Comparison of ENCODE assay signal across 18 mouse cellular contexts in the genomic region with DNA sequence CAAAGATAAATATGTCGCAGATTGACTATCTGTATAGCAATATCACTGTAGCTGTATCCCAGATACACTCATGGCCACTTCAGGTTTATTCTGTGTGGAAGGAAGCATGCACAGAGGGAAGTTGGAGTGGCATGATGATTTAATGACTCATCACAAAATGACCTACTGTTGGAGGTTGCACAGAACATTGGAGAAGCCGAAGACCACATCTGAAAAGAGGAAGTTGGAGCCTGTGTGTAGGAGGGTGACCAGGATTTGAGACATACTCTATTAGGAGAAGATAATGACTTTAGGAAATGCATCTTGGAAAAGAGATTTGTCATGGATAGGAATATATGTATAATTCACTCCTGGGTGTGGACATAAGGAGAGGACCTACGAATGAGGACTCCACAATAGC. TPM values are rescaled to one million over a fixed set of nuclear protein-coding genes. Genes with fewer than 3 reads are reported as not detected.
DNase-seq lines count a peak whose midpoint lies in the region; ATAC-seq lines count a peak whose summit lies in the region.
"Had no signal": no experiment of that assay in that cellular context is flagged by ENCODE, and none has a peak within 500 bp of the region (broad histone marks: within the 10 kb centered on the region; RNA-seq: fewer than 3 reads in every experiment).

No protein-coding gene starts in this region.

- DNase-seq in 3T3-L1 (ENCODE audit: low read depth, low spot score) (peak; percentile 3), A20 (ENCODE audit: low read depth, low spot score) (peak; percentile 62), MEL-GATA-1-ER (ENCODE audit: extremely low read depth, low read depth) (peak; percentile 91)
- DNase-seq in left cerebral cortex, adult 8-10 months (ENCODE audit: low spot score in 2 of 2) = no peak
- DNase-seq in right cerebral cortex, postnatal 36 days (ENCODE audit: low spot score in 2 of 2) = no peak
- no peak for DNase-seq in embryo, embryonic 10 days (ENCODE audit: low spot score)
- DNase-seq: adrenal gland, postnatal 10 days; cerebellum, adult 11-12 months; cerebellum, postnatal 10 days; gastrocnemius, adult 2 months; gastrocnemius, postnatal 25 days; heart, postnatal 10 days; heart, postnatal 4 days; kidney, adult 18-20 months had no signal

- peak; percentile 95 to 97 for ATAC-seq in hematopoietic stem cell, adult 5-6 weeks (replicated peaks in 1 of 2; ENCODE audit: insufficient read depth in 1 of 2, low FRiP score in 2 of 2, low TSS enrichment in 1 of 2, low read depth in 1 of 2, poor library complexity in 2 of 2, severe bottlenecking in 2 of 2)
- ATAC-seq in frontal cortex, adult (ENCODE audit: low TSS enrichment) = no peak
- ATAC-seq: forebrain, embryonic 16.5 days; intestine, embryonic 15.5 days had no signal

RNA-seq across cellular contexts. Expression of a gene that starts 45.5 kb away (rescaled TPM):
- total RNA-seq in hematopoietic stem cell, adult 5-6 weeks (2017) = not detected in 2 replicates
- total RNA-seq in left cerebral cortex, adult 8-10 months (2022) = 1 to 10 TPM; 1.5 to 2.9 (median 2.6) TPM

RNA-seq across cellular contexts. Expression of a gene that starts 57.4 kb away (rescaled TPM):
- total RNA-seq in hematopoietic stem cell, adult 5-6 weeks (2017) = 94.9 and 176 TPM in 2 replicates
- total RNA-seq in left cerebral cortex, adult 8-10 months (2022) = 100 to 1,000 TPM in 3 of 4 experiments, 10 to 100 TPM in 1; 97.8 to 122 (median 107) TPM

Comparison
In these comparisons a context has a peak if more than half of its experiments do, and no peak if none do; other contexts are left out.
1. DNase-seq: peak in 3T3-L1 (single experiment), A20 (single experiment) and MEL-GATA-1-ER (single experiment); none in left cerebral cortex, adult 8-10 months (0 of 2), right cerebral cortex, postnatal 36 days (0 of 2) and embryo, embryonic 10 days (single experiment).